Mouse (Mus musculus): ENCODE results near the gene Vps35l.

Gene Vps35l

DNA sequence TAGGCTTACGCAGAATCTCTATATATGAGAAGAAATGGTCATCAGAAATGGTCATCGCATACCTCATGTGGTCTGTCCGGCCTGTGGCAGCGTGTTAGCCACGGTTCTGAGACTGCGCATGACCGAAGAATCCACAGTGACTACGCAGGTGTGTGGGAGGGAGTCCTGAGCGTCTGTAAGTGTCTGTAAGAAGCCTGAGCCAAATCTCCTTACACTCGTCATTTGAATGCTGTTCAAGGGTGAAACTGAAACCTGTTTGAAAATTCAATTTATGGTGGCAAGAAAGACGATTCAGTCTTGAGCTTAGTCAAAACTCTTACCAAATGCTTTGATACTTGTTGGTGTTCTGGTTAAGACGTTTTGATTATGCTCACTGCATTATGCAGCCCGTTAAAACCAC is 6.8 kb upstream of the Vps35l start:
- no peak for DNase-seq (ENCODE audit: low spot score in 2 of 2)

DNA sequence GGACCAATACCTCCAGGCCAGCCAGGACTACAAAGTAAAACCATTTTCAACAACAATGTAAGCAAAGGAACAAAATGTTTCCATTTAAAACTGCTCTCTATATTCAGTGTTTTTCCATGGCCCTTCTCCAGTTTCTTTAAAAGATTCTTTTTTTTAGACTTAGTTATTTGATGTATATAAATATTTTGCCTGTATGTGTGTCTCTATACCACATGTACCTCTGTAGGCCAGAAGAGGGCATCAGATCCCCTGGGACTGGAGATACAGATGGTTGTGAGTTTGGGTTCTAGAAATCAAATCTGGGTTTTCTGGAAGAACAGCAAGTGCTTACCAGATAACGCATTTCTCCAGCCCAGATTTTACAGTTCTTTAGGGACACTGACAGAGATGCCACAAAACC is 1.3 kb upstream of the Vps35l start:
- no peak for DNase-seq (ENCODE audit: low spot score in 2 of 2)

DNA sequence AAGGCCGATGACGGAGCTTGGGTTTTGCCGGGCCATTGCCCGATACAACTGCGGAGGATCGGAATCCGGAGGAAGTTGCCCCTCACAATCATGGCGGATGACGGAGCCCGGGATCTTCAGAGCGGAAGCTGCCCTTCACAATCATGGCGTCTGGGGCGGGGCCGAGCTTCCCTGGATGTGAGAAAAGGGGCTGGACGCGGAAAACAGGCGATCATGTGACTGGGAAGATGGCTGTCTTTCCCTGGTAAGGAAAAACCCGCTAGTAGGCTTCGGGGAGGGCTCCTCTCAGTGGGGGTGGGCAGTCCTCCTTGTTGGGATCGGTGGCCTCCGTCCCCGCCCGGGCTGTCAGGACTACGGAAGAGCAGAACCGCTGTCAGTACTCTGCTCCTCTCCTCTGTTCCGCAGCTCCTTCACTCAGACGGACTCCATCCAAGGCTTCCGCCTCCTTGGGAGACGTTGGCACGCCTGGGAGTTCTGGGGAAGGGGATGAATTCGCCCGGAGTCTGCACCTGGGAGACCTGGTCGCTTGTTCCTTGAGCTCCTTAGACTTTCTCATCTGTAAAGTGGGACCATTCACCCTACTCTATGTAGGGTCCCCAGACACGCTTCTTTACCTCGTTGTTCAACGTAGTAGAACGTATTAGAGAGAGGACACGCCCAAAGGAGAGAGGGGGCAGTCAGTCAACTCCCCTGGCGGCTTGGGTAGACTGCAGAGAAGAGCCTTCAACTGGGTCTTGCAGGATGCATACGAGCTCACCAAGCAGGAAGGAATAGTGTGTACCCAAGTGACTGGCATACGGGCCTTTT is 709 bp downstream of the Vps35l start:
- peak; percentile 93 to 95 for DNase-seq (ENCODE audit: low spot score in 2 of 2)

DNA sequence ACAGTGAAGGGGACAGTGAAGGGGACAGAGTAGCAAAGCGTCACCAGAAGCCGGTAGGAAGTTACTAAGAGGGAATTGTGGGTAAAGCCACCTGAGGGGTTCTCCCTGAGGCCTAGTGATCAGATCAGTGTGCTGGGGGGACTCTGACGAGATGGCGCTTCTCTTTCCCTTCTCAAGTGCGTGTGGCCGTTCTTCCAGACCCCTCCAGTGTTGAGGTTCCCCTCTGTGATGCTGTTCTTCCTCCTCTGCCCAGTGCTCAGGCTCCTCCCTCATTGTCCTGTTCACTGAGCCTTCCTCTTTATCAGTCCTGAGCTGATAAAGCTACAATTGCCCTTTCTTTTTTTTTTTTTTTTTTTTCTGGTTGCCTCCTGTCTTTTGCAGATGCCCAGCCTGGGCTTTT is 2.3 kb downstream of the Vps35l start:
- no peak for DNase-seq (ENCODE audit: low spot score in 2 of 2)

DNA sequence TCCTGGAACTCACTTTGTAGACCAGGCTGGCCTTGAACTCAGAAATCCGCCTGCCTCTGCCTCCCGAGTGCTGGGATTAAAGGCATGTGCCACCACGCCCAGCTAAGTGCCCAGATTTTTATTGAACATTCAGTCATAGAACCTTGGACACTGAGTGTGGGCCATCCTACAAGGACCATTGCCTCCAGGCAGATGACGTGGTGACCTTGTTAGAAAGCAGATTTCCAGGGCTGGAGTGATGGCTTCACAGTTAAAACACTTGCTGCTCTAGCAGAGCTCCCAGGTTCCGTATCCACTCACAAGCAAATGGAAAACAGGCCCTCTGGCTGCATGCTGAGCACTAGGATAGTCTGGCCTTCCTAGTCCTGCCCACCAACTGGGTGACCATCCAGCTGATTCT is 4.7 kb downstream of the Vps35l start:
- DNase-seq (ENCODE audit: low spot score in 2 of 2) = no peak

DNA sequence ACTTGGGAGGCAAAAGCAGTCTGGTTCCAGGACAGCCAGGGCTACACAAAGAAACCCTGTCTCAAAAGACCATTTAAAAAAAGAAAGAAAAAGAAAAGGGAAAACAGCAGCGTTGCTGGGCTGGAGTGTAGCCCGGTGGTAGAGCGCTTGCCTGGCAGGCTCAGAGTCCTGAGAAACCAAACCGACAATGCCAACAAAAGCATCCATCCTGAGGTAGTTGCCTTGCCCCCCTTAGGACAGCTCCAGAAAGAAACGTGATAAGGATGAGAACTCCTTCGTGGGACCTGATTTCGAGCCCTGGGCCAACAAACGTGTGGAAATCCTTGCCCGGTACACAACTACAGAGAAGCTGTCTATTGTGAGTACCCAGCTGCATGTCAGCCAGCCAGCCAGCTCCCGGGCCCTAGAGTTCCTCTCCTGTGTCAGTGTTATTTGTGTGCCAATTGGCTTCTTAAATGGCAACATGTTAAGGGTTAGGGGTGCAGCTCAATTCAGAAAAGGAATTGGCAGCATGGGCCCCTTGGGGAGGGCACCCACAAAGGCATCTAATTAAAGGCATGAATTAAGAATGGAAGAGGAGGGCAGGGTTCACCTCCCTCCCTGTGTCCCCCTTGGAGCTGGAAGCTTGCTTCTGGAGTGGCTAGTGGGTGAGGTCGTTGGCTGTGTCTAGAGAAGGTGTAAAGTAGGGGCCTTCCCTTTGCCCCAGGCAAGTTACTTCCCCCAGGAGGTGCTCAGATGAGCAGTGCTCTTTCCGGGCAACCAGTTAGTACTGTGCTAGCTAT is 8.1 kb downstream of the Vps35l start:
- DNase-seq (ENCODE audit: low spot score in 2 of 2) = no peak

DNA sequence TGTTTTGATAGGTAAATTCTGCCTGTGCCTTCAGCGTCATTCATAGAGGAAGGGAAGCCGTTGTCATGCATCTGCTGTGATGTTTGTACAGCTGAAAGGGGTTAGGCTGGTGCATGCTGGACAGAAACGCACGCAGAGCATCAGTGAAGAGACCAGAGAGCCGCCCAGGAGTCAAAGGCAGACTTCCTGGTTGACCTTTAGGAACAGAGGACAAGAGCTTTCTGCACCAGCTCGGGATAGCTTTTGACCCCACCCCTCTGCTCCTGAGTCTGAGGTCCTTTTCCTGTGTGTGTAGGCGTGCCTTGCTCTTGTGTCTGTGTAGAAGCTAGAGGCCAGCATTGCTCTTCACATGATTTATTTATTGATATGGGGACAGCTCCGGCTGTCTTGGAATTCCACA is 9.7 kb downstream of the Vps35l start:
- DNase-seq (ENCODE audit: low spot score in 2 of 2) = no peak

DNA sequence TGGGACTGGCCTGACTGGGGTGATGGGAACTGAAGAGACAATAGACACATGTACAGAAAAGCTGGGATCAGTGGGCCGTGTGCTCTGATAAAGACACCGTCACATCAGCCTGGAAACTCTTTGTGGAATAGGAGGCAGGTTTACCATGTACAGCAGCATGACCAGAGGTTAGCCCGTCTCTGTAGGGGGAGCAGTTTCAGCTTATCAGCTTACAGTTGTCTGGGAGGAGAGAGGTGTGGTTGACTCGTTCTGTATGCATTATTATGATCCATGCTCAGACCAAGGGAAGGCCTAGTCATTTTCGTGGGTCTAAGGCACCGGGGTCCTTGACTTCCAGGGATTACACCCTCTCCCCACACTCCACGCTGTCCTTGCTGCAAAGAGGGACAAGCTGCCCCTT is 11.6 kb downstream of the Vps35l start:
- no peak for DNase-seq (ENCODE audit: low spot score in 2 of 2)

DNA sequence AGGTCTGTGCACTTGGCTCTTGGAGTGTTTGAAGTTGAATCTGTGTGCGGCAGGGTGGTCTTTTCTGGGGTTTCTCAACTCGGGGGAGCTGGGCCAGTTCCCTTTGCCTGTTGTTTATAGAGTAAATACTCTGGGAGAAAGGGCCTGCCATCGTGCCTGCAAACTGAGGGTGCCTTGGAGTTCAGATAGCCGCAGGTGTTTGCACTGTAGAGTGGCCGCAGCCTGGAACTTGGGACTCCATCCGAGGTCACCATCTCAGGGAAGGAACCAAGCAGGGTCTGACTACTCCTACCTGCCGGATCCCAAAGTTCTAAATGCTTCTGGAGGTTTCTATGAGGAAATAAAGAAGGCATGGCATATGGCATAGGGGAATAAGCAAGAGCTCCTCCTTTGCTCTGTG is 15.7 kb downstream of the Vps35l start:
- no peak for DNase-seq (ENCODE audit: low spot score in 2 of 2)

DNA sequence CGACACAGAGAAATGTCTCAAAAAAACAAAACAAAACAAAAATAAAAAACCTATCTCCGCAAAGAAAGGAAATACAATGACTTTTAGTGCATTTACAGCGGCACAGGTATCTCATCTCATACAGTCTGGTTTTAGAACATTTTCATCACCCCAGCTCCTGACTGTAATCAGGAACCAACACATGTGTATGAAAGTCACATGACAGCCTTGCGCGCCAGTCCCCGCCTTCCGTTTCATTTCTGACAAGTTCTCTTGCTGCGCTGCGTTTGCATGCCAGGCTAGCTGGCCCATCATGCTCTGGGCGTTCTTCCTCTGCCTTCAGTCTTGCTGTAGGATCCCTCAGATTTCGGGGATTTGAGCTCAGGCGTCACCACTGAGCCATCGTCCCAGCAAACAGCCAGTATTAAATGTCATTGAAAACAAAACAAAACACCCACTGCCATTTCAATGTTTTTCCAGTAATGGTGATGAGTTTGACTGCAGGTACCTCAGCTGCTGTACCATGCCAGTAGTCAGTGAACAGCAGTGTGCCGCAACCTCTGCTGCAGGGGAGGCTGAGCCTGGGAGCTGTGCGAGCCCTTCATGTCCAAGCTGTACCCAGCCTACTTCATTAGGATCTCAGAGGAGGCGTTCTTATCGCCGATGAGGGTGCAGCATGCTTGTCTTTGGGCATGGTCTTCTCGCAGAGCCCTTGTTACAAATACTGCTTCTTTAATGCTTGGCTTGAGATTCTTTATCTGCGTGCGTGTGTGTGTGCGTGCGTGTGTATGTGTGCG is 16.7 kb downstream of the Vps35l start:
- DNase-seq (ENCODE audit: low spot score in 2 of 2) = no peak

DNA sequence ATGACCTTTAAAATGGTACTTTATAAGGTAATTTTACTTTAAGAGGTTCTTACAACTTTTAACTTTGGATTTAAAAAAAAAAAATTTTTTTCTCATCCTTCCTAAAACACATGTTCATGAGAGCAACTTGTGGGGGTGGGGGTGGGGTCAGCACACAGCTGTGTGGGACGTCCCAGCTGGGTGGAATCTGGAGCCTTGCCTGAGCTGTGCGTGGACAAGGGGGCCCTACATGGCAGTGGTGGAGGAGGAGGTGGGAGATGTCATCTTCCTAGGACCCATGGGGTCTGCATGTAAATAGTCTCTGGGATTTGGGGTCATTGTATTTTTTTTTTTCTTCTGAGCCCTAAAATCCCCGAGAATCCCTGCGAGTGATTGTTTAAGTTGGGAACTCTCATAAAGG is 18.3 kb downstream of the Vps35l start:
- DNase-seq (ENCODE audit: low spot score in 2 of 2) = no peak

DNA sequence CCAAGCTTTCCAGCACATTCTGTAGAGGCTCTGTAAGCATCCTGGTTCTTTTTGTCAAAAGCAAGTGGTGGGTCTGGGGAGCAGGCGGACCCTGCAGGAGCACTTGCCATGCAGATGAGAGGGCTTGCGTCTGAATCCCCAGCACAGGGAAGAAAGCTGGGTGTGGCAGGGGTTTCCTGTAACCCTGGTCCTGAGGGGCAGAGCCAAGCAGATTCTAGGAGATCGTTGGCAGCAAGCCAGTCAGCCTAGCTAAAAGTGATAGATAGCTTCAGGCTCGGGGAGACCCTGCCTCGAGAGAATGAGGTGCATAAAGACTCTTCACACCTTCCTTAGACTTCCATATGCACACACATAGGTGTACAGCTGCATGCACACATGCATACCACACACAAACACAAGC is 19.3 kb downstream of the Vps35l start:
- DNase-seq (ENCODE audit: low spot score in 2 of 2) = no peak

DNA sequence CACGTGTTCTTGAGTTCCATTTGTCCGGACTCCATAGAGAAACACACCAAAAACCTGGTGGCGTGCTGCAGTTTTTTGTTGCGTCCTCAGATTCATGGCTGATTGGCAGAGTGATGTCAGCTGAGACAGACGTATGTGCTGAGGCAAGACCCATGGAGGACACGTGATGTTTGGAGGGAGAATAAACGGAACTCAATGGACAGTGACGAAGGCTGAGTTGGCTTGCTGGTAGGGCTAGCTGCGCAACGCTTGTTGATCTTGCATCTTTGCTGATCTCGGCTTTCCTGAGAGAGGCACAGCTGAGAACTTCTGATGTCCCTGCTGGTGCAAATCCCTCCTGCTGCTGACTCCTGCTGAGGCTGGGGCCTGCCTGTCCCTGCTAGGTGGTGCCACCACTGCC is 23.9 kb downstream of the Vps35l start:
- DNase-seq (ENCODE audit: low spot score in 2 of 2) = no peak

DNA sequence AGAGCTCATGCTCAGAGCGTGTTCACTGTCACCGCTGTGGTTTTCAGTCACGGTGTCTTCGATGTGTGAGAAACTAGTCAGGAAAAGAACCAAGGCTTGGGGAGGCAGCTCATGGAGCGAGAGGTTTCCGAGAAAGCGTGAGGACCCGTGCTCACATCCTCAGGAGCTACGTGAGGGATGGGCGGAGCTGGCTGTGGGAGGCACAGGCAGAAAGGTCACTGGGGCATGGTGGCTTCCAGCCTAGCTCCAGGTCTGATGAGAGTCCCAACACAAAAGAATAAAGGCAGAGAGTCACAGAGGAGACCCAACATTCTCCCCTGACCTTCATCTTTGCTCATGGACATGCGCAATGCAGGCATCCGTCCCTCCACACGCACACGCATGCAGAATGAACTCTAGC is 24.7 kb downstream of the Vps35l start:
- DNase-seq (ENCODE audit: low spot score in 2 of 2) = no peak

DNA sequence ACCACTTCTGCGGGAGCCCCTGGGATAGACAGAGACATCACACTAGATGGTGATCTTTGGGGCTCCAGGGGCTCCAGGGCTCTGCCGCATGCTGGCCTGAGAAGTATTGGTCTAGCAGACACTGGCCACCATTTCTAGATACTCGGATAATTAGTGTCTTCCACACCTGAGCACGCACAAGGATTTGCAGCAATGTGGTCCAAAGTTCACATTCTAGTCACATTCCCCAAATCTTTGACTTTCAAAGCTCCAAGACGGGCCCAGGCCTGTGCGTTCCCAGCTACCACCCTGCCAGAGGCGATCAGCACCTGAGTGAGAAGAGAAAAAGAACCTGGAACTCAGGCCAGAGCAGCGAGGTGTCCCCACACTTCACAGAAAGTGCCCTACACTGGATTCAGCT is 25.6 kb downstream of the Vps35l start:
- DNase-seq (ENCODE audit: low spot score in 2 of 2) = no peak

DNA sequence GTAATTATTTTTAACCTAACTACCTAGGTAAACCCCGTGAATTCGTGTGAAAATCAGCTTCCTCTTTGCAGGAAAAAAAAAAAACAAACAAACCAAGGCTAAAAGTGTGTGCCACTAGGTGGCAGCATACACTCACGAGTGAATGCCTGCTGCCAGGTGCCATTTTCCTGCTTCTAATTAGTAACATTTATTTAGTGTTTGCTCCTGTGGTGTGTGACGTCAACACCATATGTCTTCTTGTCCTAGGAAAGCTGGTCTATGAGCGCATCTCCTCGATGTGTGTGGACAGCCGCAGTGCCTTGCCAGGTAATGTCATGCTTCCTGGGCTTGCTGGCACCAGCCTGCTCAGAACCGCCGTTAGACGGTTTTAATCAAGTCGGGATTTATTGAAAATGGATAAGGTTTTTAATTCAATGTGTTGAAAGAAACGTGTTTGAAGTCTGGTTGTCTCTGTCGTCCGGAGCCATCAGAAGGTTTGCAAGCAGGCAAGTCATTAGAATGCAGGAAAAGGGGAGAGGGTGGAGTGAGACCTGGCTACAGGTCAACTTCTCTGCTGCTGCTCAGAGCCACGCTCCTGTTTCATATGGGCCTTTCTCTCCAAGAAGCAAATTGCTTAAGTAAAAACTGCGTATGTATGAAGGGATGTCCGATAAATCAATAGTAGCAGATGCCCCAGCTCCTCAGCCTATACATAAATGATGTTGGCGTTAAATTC is 26.2 kb downstream of the Vps35l start:
- DNase-seq (ENCODE audit: low spot score in 2 of 2) = peak in 1 of 2 experiments; percentile 20

DNA sequence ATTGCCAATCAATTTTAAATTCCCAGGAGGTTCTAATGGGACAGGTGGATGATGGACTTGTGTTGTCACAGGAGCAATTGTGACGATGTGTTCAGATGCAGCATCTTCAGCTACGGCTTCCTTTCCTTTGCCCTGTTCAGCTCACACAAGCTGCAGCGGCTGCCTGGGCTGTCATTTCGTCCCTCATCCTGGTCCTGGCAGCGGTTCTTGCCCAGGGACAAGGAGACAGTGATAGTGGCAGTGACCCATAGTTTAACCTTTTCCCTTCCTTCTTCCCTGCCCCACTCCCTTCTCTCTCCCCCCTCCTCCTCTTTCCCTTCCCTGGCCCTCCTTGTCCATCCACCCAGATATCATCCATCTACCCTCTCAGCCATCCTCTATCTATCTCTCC is 26.8 kb downstream of the Vps35l start:
- no peak for DNase-seq (ENCODE audit: low spot score in 2 of 2)

DNA sequence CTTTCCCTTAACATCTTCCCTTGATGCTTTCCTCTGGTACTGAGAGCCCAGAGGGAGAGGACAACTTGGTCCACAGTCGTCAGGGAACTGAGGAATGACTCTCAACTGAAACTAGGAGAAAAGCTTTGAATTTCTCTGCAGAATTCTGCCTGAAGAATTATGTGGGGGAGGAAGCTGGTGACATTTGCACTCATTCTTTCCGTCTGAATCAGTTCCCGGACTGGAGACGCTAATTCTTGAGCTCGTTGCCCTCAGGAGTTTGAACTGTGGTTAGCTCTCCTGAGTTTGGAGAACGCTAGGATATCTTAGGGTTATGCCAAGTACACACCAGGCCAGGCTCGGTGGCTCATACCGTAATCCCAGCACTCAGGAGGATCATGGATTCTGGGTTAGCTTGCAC is 29.2 kb downstream of the Vps35l start:
- no peak for DNase-seq (ENCODE audit: low spot score in 2 of 2)

DNA sequence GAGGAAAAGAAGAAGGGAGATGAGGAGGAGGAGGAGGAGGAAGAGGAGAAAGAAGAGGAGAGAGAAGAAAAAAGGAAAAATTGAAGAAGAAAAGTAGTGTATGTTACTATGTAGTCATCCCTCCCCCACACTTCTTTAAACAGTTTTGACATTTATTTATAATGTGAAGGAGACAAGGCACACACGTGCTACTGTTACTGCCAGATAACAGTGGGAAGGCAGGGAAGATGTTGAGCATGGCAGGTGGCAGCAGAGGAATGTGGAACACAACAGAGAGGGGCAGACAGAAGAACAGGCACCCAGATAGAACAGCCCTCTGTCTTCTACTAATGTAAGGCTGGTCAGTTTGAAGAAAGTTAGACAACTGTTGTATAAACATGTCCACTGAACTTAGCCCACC is 29.6 kb downstream of the Vps35l start:
- DNase-seq (ENCODE audit: low spot score in 2 of 2) = no peak

DNA sequence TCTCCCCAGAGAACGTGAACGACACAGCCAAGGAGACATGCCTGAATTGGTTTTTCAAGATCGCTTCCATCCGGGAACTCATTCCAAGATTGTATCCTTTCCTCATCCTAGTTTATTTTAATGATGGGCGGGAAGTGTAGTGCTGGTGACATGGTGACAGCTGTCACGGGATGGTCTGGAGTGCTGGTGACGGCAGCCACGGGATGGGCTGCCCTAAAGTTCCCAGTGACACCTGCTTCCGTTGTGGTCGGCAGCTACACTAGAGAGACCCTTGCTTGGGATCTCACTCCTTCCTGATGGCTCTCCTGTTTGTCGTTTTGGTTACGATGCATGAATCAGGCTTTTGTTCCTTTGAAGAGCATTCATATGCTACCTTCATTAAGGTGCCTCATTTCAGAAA is 33.0 kb downstream of the Vps35l start:
- no peak for DNase-seq (ENCODE audit: low spot score in 2 of 2)

DNA sequence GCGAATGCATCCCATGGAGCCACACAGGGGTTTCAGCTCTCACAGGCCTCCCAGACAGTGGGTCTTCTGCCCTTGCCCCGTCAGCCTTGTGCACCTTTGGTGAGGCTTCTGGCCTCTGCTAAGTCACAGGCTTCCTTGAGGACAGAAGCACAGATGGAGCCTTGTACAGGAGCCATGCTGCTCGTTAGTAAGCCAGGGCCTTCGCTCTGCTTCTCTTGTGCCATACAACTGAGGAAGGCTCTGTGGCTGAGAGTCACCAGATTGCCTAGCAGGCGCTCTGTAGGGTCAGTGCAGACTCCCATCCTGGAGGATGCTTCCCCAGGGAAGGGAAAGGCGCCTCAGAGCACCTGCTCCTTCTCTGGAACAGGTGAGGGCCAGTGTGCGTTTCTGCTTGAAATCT is 36.0 kb downstream of the Vps35l start:
- no peak for DNase-seq (ENCODE audit: low spot score in 2 of 2)

DNA sequence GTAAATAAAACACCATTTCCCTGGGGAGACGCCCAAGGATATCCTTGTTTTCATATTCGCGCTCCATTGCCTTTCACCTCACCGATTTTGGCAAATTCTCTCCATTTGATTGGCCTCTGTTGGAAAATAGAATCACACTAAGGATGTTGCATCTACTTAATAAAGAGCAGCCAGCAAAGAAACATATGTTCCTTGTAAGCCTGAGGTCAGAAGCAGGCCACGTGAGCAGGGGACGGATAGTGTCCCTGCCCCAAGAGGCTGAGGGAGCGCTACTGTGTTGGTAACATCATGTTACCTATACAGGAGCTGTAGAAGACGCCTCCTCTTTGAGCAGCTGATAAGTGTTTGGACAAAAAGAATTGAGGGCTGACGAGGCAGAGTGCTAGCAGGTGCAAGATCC is 36.5 kb downstream of the Vps35l start:
- DNase-seq (ENCODE audit: low spot score in 2 of 2) = no peak

Measured in urinary bladder, adult 18-20 months (tissue).